Mouse (Mus musculus) gonadal fat pad, adult 2 months (tissue): Measurements from ENCODE around the gene Epha8. TPM values are rescaled to one million over a fixed set of nuclear protein-coding genes. Genes with fewer than 3 reads are reported as not detected.

Experiments
- DNase-seq: peaks from one replicate; pipeline ENCODE4 v3.0.0-alpha.2; 2012; ENCODE audit warnings: low read depth
- polyA plus RNA-seq: library from polyadenylated mRNA; depleted of rRNA; stranded (reverse); fragments of >200 nt; gene quantifications from 2 replicates; pipeline ENCODE4 v1.2.3, GENCODE M21; 2012

The Epha8 gene
- polyA plus RNA-seq, 1 experiment: 0.34 TPM

DNA sequence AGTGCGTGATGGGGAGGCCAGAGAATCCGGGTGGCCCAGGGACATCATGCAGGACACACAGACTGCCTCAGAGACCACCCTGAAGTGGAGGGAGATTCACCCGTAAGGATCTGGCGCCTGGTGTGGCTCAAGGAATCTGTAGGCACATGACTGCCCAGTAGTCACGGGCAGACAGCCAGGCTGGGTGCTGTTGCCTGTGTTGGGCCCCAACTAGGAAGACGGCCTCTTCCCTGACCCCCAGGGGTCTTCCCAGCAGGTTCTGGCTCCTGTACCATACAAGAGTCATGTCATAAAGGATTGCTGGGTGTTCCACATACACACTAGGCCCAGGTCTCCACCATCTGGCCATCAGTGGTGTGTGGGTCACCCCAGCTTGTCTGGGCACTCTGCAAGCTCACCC lies 2.1 kb downstream of the Epha8 start:
- no peak for DNase-seq

DNA sequence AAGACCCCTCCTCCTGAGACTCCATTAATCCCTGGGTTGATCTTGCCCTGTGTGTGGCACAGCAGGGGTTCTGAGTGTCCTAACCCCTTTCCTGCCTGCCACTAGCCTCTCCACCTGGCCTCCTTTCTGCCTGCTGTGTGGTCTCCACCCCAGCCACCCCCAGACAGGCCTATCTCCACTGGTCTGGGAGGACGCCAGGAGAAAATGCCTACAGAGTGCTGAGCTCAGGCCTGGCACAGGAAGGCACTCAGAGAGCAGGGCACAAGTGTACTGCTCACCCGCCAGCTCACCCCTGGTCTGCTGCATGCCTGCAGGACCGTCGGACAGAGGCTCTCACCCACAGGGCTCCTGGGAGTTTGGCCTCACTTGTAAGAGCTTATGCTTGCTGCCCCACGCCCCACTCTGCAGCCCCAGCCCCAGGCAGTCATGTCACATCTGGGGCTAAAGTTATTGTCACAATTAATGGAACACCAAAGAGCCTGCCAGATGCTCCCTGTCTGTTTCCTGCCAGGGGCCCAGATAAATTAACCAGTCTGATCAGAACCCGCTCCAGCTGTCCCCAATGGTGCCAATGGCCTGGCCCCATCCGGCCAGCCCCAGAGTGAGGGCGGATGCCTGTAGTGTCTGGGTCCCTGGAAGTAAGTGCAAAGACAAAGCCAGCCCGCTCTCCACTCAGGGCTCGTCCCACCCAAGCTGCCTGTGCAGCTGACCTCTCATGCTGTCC lies 7.2 kb downstream of the Epha8 start:
- no peak for DNase-seq

DNA sequence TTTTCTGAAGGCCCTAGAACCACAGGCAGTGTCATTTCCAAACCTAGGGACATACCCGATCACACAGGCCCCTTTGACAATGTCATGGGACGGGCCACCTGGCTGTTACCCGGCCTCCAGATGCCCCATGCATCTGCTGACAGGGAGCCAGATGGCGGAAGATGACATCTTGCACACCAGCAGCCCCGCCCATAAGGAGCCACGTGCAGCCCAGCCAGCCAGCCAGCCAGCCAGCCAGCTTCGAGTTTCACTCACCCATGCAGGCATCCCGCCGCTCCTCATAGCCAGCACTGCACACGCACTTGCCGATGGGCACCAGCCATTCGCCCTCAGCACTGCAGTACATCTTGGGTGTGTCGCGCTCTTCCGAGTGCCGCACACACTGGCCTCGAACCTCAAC lies 11.2 kb downstream of the Epha8 start:
- DNase-seq: no peak

DNA sequence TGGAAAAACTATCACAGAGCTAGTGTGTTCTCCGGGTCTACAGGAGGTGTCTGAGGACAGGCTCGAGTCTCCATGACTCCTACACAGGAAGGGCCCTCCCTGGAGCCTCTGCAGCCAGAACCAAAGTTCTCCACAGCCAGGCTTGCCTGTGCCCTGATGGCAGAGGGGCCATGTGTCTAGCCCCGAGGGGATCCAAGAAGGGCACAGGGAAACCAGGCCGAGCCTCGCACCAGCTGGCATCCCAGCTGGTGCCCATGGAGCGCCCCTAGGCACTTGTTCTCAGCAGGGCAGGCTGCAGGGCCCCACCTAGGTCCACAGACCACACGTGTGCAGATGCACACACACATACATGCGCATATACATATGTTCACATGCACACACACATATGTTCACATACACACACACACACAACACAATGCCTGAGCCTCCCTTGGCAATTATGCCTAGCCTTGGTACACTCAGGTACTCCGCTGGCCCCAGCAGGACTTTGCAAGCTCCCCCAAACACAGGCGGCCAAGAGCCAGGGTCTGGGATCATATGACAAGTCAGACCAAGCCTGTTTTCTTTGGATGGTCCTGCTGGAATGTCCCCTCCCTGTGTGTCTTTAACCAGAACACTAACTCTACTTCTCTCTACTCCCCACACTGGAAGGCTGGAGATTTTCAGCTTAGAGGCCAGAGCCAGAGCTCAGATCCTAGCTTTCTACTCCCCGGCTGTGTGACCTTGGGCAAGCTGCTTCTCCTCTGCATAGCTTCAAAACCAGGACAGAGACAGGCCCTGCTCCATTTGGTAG lies 11.9 kb downstream of the Epha8 start:
- no peak for DNase-seq

- no peak for DNase-seq
Observed at GRCm38 (mm10) chr4:136943175-136943574, 13.4 kb downstream of the Epha8 start.

- no peak for DNase-seq
Observed at GRCm38 (mm10) chr4:136942761-136943160, 13.9 kb downstream of the Epha8 start.

DNA sequence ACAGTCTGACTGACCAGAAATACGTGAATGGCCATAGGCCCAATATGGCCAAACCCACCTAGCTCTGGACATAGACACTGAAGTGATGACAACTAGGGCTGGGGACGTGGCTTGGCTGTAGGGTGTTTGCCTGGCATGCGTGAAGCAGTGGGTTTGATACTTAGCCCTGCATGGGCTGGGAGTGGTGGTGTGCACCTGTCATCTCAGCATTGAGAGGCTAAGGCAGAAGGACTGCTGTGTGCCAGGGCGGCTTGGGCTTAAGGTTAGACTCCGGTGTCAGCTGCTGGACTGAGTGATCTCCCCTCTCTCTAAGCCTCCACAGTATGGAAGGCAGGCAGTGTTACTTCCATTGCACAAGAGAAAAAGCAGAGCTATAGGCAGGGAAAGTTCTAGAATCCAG lies 18.7 kb downstream of the Epha8 start:
- DNase-seq: no peak

DNA sequence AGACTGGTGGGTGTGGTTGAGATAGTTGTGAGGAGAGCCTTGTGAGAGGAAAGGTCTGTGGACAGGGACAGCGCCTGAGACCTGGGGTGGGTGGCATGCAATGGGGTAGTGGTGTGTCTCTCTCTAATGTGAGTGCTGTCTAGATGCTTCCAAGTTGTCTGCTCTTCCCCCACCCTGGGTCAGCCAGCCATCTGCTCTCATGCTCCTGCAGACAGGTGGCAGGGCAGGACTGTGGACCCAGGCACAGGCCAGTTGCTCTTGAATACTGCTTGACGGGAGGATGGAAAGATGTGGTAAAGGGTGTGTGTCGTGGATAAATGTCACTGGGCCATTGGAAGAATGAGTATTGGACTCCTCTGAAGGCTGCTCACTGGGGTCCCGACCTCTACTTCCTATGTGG lies 19.3 kb downstream of the Epha8 start:
- no peak for DNase-seq

DNA sequence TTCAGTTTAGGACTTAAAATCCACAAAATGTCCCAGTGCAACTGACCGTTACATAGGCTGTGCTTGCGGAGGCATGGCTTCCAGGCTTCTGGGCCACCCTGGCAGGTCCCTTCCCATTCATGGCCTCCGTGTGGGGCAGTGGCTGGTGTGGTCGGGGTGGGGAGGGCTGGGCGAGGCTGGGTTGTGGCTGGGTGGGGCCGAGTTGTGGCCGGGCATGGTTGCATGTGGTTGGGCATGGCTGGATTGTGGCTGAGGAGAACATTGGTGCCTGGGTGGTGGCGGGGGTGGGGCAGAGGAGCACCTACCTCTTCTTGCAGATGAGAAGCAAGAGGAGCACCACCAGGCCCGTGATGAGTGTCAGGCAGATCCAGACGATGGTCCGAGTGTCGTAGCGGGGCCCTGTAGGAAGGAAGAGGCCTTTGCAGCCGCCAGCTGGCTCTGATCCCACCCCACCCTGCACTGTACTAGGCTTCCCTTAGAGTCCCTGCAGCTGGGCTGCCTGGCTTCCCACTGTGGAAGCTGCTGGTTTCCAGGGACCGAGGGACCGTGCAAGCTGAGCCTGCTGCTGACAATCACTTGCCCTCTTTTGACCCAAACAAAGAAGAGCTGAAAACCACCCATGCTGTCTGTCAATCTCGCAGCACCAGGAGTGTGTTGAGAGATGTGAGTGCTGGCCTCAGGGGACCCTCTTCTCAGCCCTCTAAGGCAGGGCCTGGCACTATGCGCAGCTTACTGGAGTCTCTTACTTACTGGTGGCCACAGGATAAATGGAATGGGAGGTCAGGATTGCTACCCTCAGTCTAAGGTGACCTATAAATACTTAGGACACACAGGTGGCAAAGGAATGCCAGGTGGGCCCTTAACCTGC lies 21.6 kb downstream of the Epha8 start:
- DNase-seq: no peak

GRCm38 (mm10) chr4:136930474-136930873 lies 26.1 kb downstream of the Epha8 start:
- no peak for DNase-seq

DNA sequence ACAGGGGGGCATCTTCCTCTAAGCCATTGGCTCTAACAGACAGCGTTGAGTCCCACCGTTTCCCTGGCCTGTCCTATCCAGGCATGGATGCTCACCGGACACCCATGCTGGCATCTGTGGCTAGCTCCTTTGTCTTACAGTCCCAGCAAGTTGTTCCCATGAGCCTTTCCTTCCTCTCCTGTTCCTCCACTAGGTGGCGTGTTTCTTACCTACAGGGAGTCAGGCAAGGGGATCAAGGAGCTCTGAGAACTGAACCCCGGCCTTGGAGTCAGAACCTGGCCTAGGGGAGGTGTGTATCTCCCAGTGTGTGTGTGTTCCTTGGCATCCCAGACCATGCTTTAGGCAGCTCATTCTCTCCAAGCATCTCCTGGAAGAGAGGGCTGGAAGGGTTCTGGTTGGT lies 27.7 kb downstream of the Epha8 start:
- no peak for DNase-seq

DNA sequence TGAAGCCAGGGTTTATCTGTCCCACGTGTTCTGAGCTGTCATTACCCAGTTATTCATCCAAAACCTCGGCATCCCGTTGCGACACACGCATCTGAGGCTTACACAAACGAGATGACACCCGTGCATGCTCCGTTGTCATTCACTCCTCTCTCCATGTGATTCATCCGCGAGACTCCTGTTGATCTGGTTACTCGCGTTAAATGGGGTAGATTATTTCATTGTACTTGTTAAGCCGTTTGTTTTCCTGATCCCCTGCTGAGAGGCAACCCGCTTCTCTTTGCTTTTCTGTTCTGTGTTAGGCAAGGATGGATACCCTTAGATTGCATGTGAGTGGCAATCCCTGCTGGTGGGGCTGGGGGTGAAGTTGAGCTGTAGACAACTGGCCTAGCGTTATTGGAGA lies 30.8 kb downstream of the Epha8 start:
- DNase-seq: no peak

DNA sequence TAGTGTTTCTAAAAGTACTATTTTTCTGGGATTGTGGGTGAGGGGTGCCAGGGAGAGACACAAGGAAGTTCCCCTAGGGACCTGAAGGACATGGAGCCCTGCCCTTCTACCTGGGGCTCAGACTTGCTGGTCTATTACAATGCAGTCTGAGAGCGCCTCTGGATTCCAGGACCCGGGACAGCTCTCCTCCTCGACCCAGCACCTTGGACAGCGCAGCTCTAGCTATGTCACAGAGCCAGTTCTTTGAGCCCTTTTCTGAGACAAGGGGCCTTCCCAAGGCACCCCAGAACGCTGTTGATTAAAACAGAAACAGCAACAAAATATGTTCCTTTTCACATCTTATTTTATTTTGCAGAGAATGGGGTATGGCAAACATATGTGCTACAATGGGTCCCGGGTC lies 32.1 kb downstream of the Epha8 start:
- DNase-seq: no peak

DNA sequence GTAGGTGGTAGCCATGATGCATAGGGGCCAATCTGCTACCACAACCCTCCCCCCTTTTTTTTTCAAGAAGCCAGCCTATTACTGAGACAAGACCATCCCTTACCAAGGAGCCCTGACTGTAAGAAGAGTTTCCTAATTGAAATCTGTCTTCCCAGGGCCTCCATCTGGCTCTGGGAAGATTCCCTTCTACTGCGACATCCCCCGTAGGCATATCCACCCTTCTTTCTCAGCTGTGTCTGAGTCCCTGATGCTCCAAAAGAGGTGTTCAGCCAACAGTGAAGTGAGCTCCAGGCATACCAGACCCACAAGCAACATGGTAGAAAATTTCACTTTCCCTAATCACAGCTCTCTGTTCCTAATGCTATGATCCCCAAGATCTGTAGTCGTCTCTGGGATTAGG lies 37.1 kb downstream of the Epha8 start:
- DNase-seq: no peak

DNA sequence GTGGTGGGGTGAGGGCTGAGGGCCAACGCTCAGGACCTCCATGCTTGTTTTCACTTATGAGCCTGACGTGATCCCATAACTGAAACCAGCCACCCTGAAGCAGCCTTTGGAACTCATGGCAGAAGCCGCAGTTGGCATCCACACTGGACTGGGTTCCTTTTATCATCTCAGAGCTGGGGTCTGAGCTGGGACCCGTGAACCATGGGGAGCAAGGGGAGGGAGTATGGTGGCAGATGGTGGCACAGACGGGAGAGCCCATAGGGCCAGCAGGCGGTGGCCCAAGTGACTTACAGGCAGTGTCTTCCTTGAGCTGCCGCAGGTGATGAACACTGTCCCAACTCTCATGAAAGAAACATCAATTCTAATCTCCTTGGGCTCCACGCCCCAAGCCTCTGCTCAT lies 37.8 kb downstream of the Epha8 start:
- DNase-seq: no peak

DNA sequence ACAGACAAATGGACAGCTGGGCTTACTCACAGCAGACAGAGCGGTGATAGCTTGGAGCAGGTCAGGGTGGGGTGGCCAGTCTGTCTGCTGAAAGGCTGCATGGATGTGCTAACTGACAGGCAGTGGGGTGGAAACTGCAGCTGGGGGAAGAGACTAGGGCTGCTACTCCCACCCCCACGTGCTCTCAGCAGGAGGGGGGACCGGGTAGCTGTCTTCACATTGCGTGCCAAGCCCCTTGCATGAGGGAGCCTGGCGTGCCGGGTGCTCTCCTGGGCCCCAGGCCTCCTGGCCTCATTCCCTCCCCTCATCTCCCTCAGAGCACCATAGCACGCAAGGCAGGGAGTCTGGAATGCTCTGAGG lies 39.5 kb downstream of the Epha8 start:
- no peak for DNase-seq

DNA sequence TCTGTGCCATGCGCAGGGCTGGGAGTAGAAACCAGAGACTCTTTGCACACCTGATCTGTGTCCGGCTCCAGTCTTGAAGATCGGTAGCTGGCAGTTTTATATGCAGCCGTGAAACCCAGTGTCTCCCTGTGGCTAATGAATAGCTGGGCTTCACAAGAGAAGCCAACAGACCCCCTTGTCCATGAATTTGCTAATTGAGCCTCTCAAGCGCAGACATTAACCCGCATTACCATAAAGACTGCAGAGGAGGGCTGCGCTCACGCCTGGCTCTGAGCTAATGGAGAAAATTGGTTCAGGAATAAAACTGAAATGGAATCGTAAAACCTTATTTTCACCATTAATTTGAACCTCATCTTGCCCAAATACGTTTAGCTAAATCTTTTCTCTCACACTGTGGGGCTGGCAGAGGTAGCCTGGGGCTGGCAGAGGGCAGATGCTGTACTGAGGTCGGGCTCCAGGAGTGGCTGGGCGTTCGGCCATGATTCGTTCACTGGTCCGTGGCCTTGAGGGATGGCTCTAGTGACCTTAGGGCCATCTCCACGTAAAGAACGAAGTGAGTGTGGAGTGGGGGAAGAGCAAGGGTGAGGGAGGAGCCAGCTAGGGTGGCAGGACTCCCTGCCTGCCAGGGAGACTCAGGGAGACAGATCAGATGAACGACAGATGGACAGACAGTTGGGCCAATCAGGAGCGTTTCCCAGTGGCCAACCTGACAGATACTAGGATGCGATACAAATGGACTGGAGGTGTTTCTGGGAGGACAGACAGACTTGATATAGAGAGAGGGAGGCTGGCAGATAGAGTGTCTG lies 40.1 kb downstream of the Epha8 start:
- DNase-seq: no peak

DNA sequence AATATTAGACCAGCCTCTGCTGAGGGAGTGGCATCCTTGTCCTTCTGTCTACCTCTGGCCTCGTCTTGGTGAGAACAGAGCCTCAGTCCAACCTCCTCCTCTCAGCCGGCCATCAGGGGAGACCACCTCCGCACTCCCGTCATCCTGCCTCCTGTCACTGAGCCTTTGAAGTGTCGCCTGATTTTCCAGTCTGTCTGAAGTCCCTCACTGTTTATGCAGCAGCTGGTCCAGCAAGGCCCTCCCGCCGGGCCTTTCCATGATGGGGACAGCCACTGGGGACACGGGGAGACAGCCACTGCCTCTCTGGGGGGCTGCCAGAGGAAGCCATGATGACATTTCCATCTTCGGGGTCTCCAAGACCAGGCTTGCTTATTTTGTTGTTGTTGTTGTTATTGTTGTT lies 43.8 kb downstream of the Epha8 start:
- no peak for DNase-seq

- DNase-seq: no peak
Observed at GRCm38 (mm10) chr4:136911804-136912203, 44.8 kb downstream of the Epha8 start.

DNA sequence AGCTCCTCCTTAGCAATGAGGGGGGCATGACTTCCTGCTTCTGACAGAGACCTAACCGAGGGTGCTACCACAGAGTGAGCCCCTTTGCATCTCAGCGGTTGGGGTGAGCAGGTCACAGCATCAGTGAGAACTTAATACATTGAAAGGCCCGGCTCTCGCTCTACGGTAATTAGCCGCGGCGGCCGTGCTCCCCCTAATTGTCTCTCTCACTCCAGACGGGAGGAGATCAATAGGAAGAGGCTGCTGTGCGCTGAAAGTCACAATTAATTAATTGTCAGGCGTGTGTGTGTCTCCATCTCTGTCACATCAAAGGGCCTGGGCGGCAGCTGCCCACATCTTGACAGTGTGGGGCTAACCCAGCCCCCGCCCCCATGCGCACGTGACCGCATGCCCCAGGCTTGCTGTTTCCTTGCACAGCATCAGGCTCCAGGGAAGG lies 45.4 kb downstream of the Epha8 start:
- DNase-seq: no peak

DNA sequence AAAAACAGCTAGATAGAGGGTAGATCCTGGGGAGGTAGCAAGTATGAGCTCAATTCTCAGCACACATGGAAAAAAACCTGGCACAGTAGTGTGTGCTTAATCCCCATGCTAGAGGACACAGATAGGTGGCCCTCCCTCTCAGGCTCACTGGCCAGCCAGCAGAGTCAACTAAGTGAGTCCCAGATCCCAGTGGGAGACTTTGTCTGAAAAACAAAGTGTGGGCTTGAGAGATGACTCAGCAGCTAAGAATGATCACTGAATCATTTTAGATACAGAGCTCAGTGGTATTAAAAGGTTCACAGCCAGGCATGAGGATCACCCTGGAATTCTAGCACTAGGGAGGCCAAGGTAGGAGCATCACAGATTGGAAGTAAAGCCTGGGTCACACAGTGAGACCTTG lies 48.8 kb downstream of the Epha8 start:
- DNase-seq: no peak

- DNase-seq: no peak
Observed at GRCm38 (mm10) chr4:136907033-136907432, 49.6 kb downstream of the Epha8 start.
